Mouse (Mus musculus) CD4-positive, CD25-positive, alpha-beta regulatory T cell, adult 4 months (primary cell): ENCODE results near the gene Rem2. TPM values are rescaled to one million over a fixed set of nuclear protein-coding genes. Genes with fewer than 3 reads are reported as not detected.

Experiments
- ATAC-seq: one replicate; pipeline ENCODE4 v1.8.0; 2017
- polyA plus RNA-seq, 2 experiments: library from polyadenylated mRNA; unstranded; fragments of 100-300 nt; shearing (Covaris generic); gene quantifications; one replicate each; pipeline ENCODE4 v1.2.1; 2017

The Rem2 gene
- polyA plus RNA-seq, 2 experiments from 2014 or later, result 0.54 to 1.1 TPM

DNA sequence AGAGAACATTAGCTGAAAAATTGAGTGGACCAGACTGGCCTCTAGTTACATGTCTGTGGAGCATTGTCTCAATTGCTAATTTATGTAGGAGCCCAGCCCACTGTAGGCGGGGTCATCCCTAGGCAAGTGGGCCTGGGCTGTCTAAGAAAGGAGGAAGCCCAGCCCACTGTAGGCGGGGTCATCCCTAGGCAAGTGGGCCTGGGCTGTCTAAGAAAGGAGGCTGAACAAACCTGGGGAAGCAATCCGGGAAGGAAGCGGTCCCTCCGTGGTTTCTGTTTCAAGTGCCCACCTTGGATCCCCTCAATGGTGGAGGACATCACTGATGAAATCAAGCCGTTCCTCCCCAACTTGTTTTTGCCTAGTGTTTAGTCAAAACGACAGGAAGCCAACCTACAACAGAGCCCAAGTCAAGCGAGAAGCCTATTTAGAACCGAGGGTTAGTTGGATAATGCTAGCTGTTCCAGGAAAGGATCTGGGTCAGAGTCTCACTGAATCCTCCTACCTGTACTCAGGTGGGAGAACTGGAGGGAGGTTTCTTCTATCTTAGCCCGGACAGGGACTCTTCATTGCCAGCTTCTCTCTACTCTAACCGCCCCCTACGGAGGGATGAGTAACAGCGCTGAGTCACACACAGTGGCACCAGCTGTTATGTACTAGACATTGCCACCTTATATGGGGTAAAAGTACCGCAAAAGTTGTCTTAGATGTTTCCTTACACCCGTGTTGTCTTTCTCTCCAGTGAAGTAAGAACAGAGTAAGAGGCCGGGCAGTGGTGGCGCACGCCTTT lies 16.6 kb downstream of the Rem2 start:
- peak; percentile 94 for ATAC-seq

DNA sequence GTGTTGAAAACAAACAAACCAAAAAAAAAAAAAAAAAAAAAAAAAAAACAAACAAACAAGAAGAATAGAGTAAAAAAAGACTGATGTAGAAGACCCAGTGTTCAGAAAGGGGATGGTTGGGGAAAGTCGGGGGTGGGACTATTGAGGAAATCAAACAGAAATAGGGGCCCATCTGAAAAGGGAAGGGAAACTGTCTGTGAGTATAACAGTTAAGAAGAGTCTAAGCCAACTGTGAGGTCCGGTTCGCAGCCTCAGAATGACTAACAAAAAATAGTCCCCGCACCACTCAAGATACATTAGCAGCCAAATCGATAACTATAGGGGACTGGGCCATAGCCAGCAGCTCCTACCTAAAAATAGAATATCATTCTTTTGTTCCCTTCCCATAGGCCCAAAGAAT lies 17.3 kb downstream of the Rem2 start:
- no peak for ATAC-seq

DNA sequence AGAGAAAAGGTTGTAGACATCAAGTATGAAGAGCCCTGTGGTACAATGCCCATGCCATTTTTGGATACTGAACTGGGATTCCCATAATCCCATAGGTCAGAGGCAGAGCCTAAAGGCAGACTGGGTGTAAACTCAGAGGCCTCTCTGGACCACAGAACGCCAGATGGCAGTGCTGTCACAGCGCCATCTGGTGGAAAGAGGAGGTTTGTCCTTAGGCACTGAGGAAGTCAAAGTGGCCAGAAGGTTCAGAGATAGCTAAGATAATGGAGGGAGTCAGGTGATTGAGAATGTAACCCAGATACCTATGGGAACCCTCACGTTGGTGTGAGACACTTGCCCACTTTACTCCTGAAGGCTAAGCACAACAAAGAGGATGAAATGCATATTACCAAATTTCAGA lies 18.3 kb downstream of the Rem2 start:
- ATAC-seq, result peak; percentile 60

DNA sequence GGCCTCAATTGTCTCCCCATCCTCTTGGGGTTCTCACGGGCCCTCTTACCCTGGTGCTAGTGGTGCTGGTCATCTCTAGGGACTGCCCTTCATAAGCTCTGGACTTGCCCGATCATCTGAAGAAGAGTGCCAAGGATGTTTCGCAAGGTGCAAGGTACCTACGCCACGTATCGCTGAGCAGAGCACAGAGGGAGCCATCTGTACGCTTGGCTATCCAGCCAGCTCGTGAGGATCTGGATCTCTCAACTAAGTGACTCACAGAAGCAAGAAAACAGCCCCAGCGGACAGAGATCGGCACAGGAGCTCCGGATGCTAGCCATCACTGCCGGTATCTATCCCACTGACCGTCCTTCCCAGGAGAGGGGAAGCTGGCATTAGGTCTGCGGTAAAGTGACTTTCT lies 20.8 kb downstream of the Rem2 start:
- ATAC-seq, result no peak

DNA sequence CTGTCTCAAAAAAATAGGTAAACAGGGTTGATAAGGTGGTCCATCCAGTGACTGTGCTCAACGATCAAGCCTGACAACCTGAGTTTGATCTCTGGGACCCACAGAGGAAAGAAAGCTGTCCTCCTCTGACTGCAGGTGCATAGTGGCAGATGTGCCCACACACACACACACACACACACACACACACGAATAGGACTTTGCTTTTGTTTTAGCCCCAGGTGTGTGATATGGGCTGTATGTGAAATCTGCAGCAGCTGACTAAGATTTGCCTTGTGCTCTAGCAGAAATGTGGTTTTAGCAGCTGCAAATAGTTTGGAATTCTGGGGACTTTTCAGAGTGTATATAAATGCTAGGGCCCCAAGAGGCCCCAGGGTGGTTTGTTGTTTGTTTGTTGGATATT lies 23.4 kb downstream of the Rem2 start:
- ATAC-seq, result no peak

DNA sequence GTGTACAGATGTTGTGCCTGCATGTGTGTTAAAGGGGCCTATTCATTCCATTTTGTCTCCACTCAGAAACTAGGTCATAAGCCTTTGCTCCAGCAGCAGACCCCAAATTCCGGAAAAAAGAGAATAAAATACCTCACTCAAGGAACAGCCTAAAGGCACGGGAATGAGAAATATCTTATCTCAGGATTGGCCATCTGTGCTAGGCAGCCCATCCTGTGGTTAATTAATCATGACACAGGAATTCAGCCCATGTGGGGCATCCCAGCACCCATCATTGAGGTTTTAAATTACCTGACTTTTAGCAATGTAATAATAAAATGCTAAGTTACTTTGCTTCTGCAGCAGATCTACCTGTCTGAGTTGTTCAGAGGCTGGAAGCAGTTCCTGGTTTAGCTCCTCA lies 25.5 kb downstream of the Rem2 start:
- no peak for ATAC-seq

DNA sequence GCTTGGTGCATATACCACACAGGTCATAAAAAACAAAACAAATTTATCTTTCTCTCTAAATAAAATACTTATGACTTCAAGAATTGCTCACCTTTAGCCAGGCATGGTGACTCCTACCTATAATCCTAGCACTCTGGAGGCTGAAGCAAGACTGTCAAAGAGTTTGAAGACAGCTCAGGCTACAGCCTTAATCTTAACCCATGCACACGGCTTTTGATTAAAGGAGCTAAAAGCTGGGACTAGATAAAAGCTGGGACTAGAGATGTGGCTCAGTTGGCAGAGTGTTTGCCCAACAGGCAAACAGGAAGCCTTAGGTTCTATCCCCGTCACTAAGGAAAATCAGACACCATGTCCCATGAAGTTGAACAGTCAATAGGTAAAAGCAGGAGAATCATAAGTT lies 27.2 kb downstream of the Rem2 start:
- no peak for ATAC-seq

DNA sequence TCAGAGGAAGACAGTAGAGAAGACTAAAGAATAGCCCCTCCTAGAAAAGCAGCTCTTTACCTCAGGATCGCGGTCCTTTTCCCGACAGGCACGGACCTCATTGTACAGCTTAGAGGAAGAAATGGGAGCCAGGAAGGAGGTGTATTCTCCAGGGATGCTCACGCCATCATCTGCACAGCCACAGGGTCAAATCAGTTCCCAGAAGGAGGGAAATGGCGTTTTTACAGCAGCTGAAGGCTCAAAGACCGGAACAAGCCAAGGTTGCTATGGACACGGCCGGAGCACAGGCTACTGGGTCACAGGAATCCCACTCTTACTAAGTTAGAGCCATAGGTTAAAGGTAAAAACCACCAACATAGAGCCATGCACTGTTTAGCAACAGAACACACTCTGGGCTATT lies 33.9 kb downstream of the Rem2 start:
- no peak for ATAC-seq

DNA sequence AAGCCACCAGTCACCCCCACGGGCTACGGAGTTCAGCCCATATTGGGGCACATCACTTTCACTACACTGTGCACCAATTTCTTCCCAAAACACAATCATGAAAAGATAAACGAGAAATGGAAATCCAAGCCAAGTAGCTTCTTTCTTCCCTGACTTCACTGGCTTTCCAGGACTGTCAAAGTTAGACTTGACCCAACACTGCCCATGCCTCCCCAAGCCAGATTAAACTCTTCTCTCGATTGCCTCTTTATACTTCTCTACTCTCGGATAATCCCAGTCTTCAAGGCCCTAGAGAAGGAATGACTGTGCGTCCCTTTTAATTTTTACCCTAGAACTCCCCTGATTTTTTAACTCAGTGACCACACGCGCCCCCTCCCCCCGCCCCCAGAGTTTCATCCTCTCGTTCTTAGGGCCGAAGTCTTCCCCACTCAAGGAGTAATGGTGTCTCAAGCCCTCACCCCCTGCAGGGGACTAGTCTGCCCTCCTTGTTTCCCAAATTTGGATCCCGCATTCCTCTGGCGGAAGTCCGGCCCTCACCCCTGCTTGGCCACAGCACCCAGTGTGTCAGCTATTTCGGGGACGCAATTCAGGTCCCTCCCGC lies 40.9 kb downstream of the Rem2 start:
- no peak for ATAC-seq

DNA sequence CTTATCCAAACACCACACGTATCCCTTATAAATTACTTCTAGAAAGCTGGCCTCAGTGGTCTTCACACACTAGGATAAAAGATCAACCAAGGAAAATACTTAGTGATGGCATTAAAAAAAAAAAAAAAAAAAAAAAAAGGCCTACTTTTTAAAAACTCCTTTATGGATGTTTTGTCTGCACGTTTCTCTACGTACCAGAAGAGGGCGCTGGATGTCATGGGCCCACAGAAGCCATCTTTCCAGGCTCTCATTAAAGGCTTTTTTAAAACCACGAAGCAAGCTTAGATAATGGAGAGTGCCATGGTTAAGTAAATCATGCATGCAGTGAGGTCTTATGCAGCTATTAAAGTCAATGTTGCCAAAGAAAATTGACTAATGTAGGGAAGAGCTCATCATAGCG lies 47.7 kb downstream of the Rem2 start:
- no peak for ATAC-seq

DNA sequence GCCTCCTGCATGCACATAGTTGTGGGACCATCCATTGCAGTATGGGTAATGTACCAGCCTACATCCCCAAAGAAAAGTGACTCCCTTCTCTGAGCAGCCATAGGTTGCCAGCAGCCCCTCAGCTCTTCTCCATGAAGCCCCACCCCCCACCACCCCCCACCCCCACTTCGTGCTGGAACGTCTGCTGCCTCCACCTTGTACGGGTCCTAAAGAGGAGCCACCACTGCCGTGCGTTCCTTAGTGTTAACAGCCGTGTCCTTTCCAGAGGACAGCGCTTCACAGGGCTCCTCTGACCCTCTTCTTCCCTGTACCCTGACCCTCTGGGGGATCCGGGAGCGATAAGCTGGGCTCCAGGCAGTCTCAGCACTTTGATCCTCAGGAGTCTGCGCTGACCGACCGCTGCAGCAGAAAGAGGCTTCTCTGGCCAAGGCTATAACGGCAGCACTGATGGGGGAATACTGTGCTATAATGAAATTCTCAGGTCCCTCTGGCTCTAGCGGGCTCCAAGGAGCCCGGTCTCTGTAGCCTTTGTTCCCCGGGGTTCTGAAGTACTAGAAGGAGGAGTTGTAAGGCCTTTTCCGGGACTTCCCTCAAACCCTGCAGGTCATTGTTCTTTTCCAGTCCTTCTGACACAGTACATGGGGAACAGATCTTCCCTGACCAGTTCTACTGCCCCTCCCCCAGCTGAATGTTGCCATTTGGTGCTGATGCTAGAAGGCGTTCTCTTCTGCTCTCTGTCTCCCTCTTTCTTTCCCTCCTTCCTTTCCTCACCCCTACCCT lies 51.5 kb downstream of the Rem2 start:
- ATAC-seq, result no peak

DNA sequence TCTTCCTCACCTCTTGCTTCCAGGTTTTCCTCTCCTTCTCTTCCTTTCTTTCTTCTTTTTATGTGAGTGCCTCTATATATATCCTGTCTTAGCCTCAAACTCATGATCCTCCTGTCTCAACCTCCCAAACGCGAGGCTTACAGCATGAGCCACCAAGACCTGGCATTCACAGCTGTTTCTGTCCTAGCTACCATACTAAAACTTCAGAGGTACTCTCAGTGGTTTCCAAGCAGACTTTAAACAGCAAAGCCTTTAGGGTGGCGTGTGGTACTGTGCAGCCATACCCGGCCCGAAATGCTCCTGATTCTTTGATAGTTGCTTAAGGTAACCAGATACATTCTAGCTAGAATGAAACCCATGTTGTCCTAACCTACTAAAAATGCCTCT lies 52.1 kb downstream of the Rem2 start:
- ATAC-seq, result no peak

DNA sequence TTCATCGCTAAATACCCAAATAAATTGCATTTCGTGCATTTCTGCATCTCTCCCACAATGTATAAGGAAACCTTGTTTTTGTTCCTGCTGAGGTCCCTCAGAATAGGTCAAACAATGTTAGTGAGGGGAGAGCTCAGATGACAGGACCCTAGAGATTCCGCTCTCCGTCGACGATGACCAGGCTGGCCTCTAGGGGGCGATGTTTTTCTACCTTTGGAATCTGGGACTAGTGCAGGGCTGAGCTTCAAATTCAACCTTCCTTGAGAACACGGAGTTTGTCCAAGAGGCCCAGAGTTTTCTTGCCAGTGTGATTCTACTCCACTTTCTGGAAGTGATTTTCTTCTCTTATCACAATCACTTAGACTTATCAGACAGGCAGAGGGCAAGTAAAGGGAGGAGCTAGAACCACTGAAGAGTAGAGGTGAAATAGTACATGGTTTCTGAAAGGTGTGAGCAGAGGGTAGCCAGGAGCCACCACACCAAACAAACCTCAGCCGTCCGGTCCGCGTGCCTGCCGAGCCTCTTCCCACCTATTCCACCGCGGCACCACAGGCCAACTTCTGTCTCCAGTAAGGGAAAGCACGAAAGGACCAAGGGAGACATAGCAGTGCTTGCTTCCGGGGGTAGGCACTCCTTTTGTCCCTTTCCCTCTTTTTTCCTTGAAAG lies 52.7 kb downstream of the Rem2 start:
- peak; percentile 73 for ATAC-seq

Other genes with a start within 250 kb of the Rem2 start
- gene Dad1, start 222.0 kb upstream of the Rem2 start, polyA plus RNA-seq, result 100 to 1,000 TPM; 437 to 457 TPM
- gene Abhd4, start 221.9 kb upstream of the Rem2 start, polyA plus RNA-seq, result 10 to 100 TPM; 19.5 to 30.2 TPM
- gene Olfr49, start 191.2 kb upstream of the Rem2 start, polyA plus RNA-seq, result under 1 TPM in 1 of 2 experiments, not detected in 1; 0.11 TPM
- gene Oxa1l, start 115.3 kb upstream of the Rem2 start, polyA plus RNA-seq, result 10 to 100 TPM; 77.4 to 80.4 TPM
- 1 to 10 TPM; 1.2 to 1.3 TPM for gene Slc7a7, start 58.3 kb upstream of the Rem2 start, polyA plus RNA-seq
- 100 to 1,000 TPM; 216 to 249 TPM for gene Mrpl52, start 49.2 kb upstream of the Rem2 start, polyA plus RNA-seq
- gene Mmp14, start 44.5 kb upstream of the Rem2 start, polyA plus RNA-seq, result not detected
- 10 to 100 TPM; 59.9 to 60.2 TPM for gene Lrp10, start 12.0 kb upstream of the Rem2 start, polyA plus RNA-seq
- 10 to 100 TPM; 44.9 to 54.8 TPM for gene Prmt5, start 41.4 kb downstream of the Rem2 start, polyA plus RNA-seq
- gene Haus4, start 78.5 kb downstream of the Rem2 start, polyA plus RNA-seq, result 10 to 100 TPM; 21.0 to 28.8 TPM
- gene Ajuba, start 101.5 kb downstream of the Rem2 start, polyA plus RNA-seq, result not detected
- 1 to 10 TPM; 3.7 to 6.9 TPM for gene 4931414P19Rik, start 129.9 kb downstream of the Rem2 start, polyA plus RNA-seq
- gene Psmb5, start 141.9 kb downstream of the Rem2 start, polyA plus RNA-seq, result 100 to 1,000 TPM; 154 to 163 TPM
- gene Psmb11, start 145.3 kb downstream of the Rem2 start, polyA plus RNA-seq, result not detected
- not detected for gene Gm17606, start 164.9 kb downstream of the Rem2 start, polyA plus RNA-seq
- under 1 TPM; 0.15 to 0.16 TPM for gene Cdh24, start 165.3 kb downstream of the Rem2 start, polyA plus RNA-seq
- 100 to 1,000 TPM in 1 of 2 experiments, 10 to 100 TPM in 1; 98.9 to 105 TPM for gene 1700123O20Rik, start 210.1 kb downstream of the Rem2 start, polyA plus RNA-seq
- 100 to 1,000 TPM; 151 to 179 TPM for gene Acin1, start 210.8 kb downstream of the Rem2 start, polyA plus RNA-seq
- not detected for gene Gm29776, start 222.7 kb downstream of the Rem2 start, polyA plus RNA-seq
- not detected for gene Cebpe, start 236.1 kb downstream of the Rem2 start, polyA plus RNA-seq